Comparison of ENCODE assay signal across 21 mouse cellular contexts in genomic region chr6:92004806-92005205, GRCm38 (mm10). TPM values are rescaled to one million over a fixed set of nuclear protein-coding genes. Genes with fewer than 3 reads are reported as not detected.
DNase-seq lines count a peak whose midpoint lies in the region; ATAC-seq and TF ChIP-seq lines count a peak whose summit lies in the region.
"Had no signal": no experiment of that assay in that cellular context is flagged by ENCODE, and none has a peak within 500 bp of the region (broad histone marks: within the 10 kb centered on the region; RNA-seq: fewer than 3 reads in every experiment).

No protein-coding gene starts in this region.

- WGBS in hindbrain, embryonic 12.5 days = 29% methylated on average over 3 of the region's 3 CpGs
- 43% methylated on average over 3 of the region's 3 CpGs for WGBS in hindbrain, postnatal 0 days
- WGBS in midbrain, embryonic 13.5 days = 28% methylated on average over 3 of the region's 3 CpGs

- ATAC-seq in hindbrain, embryonic 12.5 days (ENCODE audit: low FRiP score) = no peak
- no peak for ATAC-seq in hindbrain, postnatal 0 days
- no peak for ATAC-seq in midbrain, embryonic 13.5 days
- ATAC-seq: intestine, postnatal 0 days had no signal

- no peaks in the 10 kb centered on the region for H3K36me3 ChIP-seq in hindbrain, embryonic 12.5 days
- H3K36me3 ChIP-seq in hindbrain, postnatal 0 days (ENCODE audit: insufficient read depth, low read length) = no peaks in the 10 kb centered on the region
- no peaks in the 10 kb centered on the region for H3K36me3 ChIP-seq in midbrain, embryonic 13.5 days
- H3K36me3 ChIP-seq: kidney, embryonic 15.5 days; liver, embryonic 13.5 days had no signal

- no peak overlapping the region for H3K4me3 ChIP-seq in hindbrain, embryonic 12.5 days
- no peak overlapping the region for H3K4me3 ChIP-seq in hindbrain, postnatal 0 days (ENCODE audit: low read length)
- H3K4me3 ChIP-seq in midbrain, embryonic 13.5 days (replicated peaks) = no peak overlapping the region
- H3K4me3 ChIP-seq: kidney, embryonic 15.5 days; liver, embryonic 13.5 days had no signal

- 0 out of 2 replicates have a peak, but pooled peaks cover 4% of the 10 kb centered on the region for H3K27me3 ChIP-seq in hindbrain, embryonic 12.5 days
- H3K27me3 ChIP-seq in hindbrain, postnatal 0 days (ENCODE audit: insufficient read depth, low read length) = no peaks in the 10 kb centered on the region
- no peaks in the 10 kb centered on the region for H3K27me3 ChIP-seq in midbrain, embryonic 13.5 days
- H3K27me3 ChIP-seq: kidney, embryonic 15.5 days; liver, embryonic 13.5 days had no signal

- H3K4me2 ChIP-seq in hindbrain, embryonic 12.5 days (replicated peaks) = no peak overlapping the region
- H3K4me2 ChIP-seq in hindbrain, postnatal 0 days (ENCODE audit: low read depth, low read length) = no peak overlapping the region
- H3K4me2 ChIP-seq in midbrain, embryonic 13.5 days (replicated peaks) = no peak overlapping the region
- H3K4me2 ChIP-seq: kidney, embryonic 15.5 days; liver, embryonic 13.5 days had no signal

- H3K4me1 ChIP-seq in hindbrain, embryonic 12.5 days = peaks cover 30% of the 10 kb centered on the region
- peaks cover 20% of the 10 kb centered on the region for H3K4me1 ChIP-seq in hindbrain, postnatal 0 days (ENCODE audit: insufficient read depth, low read length)
- peaks cover 44% of the 10 kb centered on the region for H3K4me1 ChIP-seq in midbrain, embryonic 13.5 days (replicated peaks)
- H3K4me1 ChIP-seq: liver, embryonic 13.5 days had no signal

- no peak for TF ChIP-seq CTCF in hindbrain, postnatal 0 days (IDR thresholded peaks at IDR 0.05; ENCODE audit: low read depth)

- no peak for DNase-seq in hindbrain, postnatal 0 days (ENCODE audit: low spot score)
- DNase-seq in ES-CJ7 (ENCODE audit: low read depth, low spot score) (peak; percentile 58), ZHBTc4 (ENCODE audit: low read depth, low spot score) (peak; percentile 62)
- no peak for DNase-seq in T-cell, adult 2 months (ENCODE audit: low spot score)
- DNase-seq in thymus, adult 18-20 months = no peak
- DNase-seq: adrenal gland, postnatal 36 days; B cell, adult 2 months; cerebellum, adult 11 months; cerebellum, adult 9-11 months; gastrocnemius, postnatal 36 days; kidney, postnatal 36 days; layer of hippocampus, postnatal 36 days; liver, embryonic 13.5 days; lung, adult 2 months; lung, postnatal 14 days had no signal

- no peaks in the 10 kb centered on the region for H3K9me3 ChIP-seq in hindbrain, embryonic 12.5 days (replicated peaks)
- H3K9me3 ChIP-seq in hindbrain, postnatal 0 days (ENCODE audit: low read length) = no peaks in the 10 kb centered on the region
- no peaks in the 10 kb centered on the region for H3K9me3 ChIP-seq in midbrain, embryonic 13.5 days
- H3K9me3 ChIP-seq: kidney, embryonic 15.5 days; liver, embryonic 13.5 days had no signal

- peak overlapping the region; percentile 53 for H3K27ac ChIP-seq in hindbrain, embryonic 12.5 days
- H3K27ac ChIP-seq in hindbrain, postnatal 0 days = no peak overlapping the region
- H3K27ac ChIP-seq in midbrain, embryonic 13.5 days = peak overlapping the region; percentile 41; the same call in 1 of the 2 replicates
- H3K27ac ChIP-seq: kidney, embryonic 15.5 days; liver, embryonic 13.5 days had no signal

- H3K9ac ChIP-seq in hindbrain, embryonic 12.5 days = no peak overlapping the region
- no peak overlapping the region for H3K9ac ChIP-seq in hindbrain, postnatal 0 days (replicated peaks; ENCODE audit: low read length)
- no peak overlapping the region for H3K9ac ChIP-seq in midbrain, embryonic 13.5 days (replicated peaks)
- H3K9ac ChIP-seq: kidney, embryonic 15.5 days; liver, embryonic 13.5 days had no signal

RNA-seq across cellular contexts. Expression of gene Fgd5, which starts 26.1 kb away (rescaled TPM):
- polyA plus RNA-seq in hindbrain, embryonic 12.5 days (2016; fragmentation: Nextera tagmentation; extraction: Ambion mirVana) = 13.3 and 13.7 TPM in 2 replicates
- 17.6 and 17.7 TPM in 2 replicates for total RNA-seq in hindbrain, postnatal 0 days (2014; rRNA removed)
- polyA plus RNA-seq in hindbrain, postnatal 0 days (2015; fragmentation: Nextera tagmentation; extraction: Ambion mirVana) = 9.1 and 9.4 TPM in 2 replicates
- polyA plus RNA-seq in midbrain, embryonic 13.5 days (2015; fragmentation: Nextera tagmentation; extraction: Ambion mirVana) = 7.3 and 8.0 TPM in 2 replicates
- total RNA-seq: CH12.LX; megakaryocyte, adult 5-6 weeks had no signal

Comparison
In these comparisons a context has a peak if more than half of its experiments do, and no peak if none do; other contexts are left out.
1. DNase-seq: peak in ES-CJ7 (single experiment) and ZHBTc4 (single experiment); none in hindbrain, postnatal 0 days (single experiment), T-cell, adult 2 months (single experiment) and thymus, adult 18-20 months (0 of 2).